Mouse (Mus musculus) heart, adult 2 months (tissue): ENCODE measurements around the gene Zfp27.
"Not testable (repeated sequence)": the region's sequence is repeated elsewhere in the genome, so short reads cannot be mapped to it uniquely, and the experiment has no call there.

Experiments
- CTCF ChIP-seq: fragments of 200-600 bp; IDR thresholded peaks from 2 replicates; pipeline ENCODE4 v1.8.1; 2022; ENCODE audit warnings: antibody characterized with exemption, mild to moderate bottlenecking, moderate library complexity
- EP300 ChIP-seq: fragments of 200-500 bp; IDR thresholded peaks from 2 replicates; pipeline ENCODE4 v1.6.1; 2011; ENCODE audit warnings: low read depth, low read length, control low read depth; ENCODE audit not compliant: insufficient read depth
- POLR2A ChIP-seq: fragments of 200-500 bp; IDR thresholded peaks from 2 replicates; pipeline ENCODE4 v1.6.1; 2011; ENCODE audit warnings: mild to moderate bottlenecking, low read depth, low read length, control low read depth; ENCODE audit not compliant: insufficient read depth

DNA sequence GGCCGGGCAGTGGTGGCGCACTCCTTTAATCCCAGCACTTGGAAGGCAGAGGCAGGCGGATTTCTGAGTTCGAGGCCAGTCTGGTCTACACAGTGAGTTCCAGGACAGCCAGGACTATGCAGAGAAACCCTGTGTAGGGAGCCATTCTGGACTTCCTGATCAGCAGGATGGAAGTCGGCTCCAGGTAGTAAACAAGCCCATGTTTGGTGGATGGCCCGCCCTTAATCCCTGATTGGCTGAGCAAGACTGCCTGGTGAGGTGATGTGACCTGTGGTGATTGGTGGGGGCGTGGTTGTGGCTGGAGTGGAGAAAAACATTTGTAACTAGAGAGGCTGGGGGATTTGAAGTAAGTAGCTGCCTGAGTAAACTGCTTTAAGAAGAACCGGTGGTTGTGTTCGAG is 28.8 kb downstream of the Zfp27 start:
- not testable (repeated sequence) for TF ChIP-seq CTCF, POLR2A, EP300
